Mouse (Mus musculus): ENCODE data around the gene Zcchc24.

The Zcchc24 gene

DNA sequence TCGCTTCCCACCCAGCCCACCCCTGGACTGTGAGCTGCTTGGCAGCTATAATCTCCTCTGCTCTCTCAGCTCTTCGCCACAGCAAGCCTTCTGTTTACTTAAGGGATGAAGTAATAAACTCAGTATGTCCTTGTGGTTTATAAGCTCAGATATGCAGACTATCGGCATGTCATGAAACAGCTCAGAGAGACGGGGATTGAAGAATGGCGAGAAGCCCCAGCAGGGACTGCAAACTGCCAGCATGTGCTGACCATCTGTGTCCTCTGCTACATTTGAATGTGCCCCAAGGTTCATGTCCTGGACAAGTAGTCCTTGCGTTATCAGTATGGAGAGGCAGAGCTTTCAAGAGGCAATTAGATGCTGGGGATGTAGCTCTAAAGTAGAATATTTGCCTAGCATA, 7.5 kb upstream of the Zcchc24 start:
- DNase-seq (ENCODE audit: low read depth): no peak

DNA sequence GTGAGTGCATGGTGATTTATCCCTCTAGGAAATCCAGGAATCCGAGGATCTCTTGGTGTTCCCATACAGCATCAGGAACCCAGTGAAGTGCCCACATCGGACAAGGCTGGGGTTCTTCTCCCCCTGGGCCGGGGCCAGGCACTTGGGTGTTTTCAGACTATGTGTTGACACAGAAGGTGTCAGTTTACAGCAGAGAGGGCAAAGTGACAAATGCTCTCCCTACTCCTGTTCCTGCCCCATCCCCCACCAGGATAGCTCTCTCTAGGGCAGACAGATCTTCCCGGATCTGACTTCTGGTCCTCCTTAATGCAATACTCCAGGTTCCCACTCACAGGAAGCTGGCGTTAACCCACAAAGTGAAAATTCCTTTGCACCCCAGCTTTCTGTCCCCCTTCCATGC, 5.3 kb upstream of the Zcchc24 start:
- DNase-seq (ENCODE audit: low read depth): no peak

DNA sequence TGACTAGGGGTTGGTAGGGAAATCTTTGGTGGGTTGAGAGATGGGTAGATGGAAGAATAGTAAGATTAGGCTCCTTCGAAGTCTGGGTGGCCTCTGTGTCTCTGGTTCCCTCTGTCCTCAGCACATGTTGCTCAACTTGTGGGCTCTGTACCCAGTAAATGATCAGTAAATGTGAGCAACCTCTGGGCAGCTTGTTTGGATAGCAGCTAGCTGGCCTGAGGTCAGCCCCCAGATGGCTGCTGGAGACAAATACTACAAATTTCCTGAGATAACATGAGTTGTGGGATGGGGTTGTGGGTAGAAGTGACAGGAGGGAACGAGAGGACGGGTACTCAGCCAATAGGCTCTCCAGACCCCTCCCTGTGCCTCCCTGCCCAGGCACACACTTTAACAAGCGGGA, 4.2 kb upstream of the Zcchc24 start:
- DNase-seq (ENCODE audit: low read depth): no peak

DNA sequence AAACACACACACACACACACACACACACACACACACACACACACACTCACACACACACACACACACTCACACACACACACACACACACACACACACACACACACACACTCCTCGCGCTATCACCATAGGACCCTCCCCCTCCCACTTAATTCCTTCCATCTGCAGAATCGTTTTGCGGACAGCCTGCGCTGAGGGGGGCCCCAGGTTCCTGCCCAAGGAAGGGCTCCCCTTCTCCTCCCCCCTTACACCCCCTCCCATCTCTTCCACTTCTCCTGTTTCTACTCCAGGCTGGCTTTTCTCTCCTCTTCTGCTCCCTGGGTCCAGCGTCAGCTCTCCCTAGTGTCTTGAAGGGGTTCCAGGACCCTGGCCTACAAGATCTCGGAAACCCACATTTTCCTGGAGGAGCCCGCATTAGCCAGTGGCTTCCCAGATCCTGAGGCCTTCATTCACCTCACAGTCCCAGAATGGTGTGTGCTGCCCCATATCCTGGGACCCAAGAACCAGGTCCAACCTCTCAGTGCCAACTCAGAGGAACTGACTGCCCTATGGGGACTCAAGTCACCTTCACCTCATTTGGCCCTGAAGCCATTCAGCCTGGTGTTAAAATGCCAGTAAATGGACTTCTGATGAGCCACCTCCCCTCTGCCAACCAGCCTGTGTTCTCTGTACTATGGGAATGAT, 927 bp upstream of the Zcchc24 start:
- DNase-seq (ENCODE audit: low read depth): no peak

DNA sequence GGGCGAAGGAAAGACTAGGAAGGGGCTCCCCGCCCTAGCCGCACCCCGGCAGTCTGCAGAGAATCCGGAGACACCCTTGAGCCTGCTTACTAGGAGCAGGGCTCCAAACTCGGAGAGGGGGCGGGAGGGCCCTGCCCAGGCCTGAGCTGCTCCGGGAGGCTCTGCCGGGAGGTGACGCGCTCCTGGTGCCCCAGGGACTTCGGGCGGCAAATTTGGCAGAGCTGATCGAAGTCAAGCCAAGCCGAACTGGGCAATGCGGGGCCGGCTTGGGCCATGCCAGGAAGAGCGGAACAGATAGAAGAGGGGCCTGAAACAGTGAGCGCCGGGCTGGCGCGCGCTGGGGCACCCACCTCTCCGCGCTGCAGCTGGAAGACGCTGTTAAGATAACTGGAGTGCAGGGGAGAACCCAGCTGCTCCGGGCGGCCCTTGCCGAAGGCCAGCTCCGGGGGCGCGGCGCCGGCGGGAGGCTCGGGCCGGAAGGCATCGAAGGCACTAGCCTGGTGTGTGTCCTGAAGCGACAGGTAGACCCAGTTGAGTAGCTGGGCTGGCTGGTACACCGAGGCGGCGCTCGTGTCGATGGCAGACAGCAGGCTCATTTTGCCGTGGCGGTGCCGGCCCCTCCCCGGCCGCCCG, 462 bp downstream of the Zcchc24 start:
- no peak for DNase-seq (ENCODE audit: low read depth)

DNA sequence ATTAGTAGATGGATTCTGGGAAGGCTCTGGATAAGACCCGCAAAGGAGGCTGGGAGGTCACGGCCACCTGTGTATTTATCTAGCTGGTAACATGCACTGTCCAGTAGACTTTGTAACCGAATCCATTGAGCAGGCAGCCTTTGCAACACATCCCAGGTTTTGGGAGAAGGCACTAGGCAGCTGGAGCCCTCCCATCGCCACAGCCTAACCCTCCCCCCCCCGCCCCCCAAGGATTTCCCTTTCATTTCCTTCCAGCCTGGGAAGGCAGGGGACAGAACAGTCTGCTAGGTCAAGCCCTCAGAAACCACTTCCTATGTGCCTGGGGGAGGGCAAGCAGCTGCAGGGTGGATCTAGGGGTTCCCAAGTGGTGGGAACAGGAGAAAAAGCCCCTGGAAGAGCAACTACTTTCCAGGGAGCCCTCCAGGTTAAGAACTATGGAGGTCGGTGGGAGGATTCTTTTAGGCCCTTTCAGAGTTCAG, 1.1 kb downstream of the Zcchc24 start:
- DNase-seq (ENCODE audit: low read depth): no peak

DNA sequence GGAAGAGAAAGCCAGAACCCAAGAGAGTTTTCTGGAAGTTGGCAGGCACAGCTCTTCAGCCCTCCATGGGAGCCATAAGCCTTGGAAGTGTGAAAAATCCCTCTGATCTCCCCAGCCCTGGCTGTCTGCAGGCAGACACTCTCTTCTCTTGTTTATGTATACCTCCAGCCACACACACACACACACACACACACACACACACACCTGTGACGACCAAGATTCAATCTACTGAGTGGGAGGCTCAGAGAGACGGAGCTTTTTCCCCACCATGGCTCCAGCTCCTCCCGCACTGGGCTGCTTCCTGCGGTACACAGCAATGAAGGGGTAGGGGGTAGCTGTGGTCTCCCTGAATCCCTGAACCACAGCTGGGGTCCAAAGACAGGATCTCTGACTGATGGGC, 2.4 kb downstream of the Zcchc24 start:
- DNase-seq (ENCODE audit: low read depth): no peak

DNA sequence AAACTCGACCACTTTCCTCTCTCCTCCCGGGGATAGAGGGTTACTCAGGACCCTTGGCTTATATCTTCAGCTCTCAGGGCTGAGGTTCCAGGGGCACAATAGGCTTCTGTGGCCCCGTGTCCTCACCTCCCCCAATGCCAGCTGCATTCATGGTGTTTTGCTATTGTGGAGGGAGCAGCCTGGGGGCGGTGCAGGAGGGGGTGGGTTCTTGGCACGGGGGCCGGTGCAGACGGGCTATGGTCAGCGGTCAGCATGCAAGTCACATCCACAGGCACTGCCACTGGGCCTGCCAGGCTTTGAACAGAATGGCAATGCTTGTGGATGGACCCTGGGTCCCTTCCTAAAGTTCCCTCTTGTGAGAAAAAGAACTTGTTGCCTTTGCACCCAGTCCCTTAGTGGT, 2.9 kb downstream of the Zcchc24 start:
- DNase-seq (ENCODE audit: low read depth): no peak

DNA sequence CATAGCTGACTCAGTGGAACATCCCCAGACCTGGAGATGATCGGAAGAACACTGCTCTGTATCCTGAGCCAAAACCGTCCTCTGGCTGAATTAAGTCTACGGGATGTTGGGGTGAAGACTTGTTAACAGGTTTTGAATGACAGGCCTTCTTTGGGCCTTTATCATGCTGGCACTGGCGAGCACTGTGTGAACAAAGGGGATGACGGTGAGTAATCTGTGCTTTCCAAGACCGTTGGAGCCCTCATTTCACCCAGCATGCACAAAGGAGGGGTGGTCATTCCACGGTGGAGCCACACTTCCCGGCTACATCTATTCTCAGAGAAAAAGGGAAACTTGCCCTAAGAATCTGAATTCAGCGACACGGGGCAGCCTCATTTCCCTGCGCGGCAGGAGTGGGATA, 3.7 kb downstream of the Zcchc24 start:
- no peak for DNase-seq (ENCODE audit: low read depth)

DNA sequence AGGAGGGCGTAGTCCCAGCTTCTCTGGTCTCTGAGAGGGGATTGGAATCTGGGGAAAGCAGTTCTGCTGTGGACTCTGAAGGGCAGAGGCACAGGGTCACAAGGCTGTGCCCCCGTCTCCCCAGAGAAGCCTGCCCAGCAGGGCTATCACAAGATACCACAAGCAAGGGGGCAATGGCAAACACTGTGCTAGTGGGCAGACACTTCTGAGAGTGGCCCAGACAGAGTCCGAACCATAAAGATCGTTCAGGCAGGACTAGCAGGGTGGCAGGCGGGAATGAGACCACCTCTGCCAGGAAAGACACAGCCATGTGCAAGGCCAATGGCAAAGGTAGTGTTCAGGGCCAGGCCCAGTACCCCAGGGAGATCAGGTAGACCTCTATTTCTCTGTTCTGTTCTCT, 7.7 kb downstream of the Zcchc24 start:
- no peak for DNase-seq (ENCODE audit: low read depth)

DNA sequence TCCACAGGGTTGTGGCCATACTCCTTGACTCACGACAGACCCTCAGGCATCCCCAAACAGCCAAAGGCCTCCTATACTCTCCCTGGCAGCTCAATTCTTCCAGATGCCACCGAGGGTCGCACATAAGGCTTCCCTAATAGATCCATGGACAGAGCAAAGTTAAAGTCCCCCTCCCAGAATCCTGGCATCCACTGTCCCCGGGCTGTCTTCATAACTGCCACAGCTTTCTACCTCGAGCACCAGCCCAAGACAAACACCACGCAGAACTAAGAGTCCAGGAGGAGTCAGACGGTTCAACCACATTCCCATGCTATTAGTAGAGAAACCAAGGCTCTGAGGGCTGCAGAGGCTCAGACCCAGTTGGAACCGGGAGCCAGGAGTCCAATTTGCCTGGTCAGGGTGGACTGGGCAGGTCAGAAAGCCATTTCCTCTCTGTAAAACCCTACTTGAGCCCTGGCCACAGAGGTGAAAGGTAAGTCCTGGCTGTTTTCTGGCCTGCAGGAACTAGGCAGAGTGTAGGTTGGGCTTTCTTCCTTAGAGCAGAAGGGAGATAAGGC, 8.8 kb downstream of the Zcchc24 start:
- no peak for DNase-seq (ENCODE audit: low read depth)

DNA sequence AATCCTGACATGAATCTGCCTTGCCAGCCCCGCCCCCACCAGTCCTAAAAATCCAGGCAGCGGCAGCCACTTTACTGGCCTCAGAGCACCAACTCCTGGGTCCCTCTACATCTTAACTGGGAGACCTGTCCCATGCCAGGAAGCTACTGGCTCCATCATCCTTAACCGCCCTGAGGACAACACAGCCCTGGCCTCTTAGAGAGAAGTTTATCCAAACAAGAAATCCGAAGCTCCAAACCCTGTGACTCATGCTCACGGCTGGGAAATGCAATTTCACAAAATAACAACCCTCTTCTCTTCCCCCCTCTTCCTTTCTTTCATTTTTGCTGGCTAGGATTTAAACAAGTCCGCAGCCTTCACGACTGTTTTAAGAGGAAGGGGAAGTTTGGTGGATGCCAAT, 9.3 kb downstream of the Zcchc24 start:
- no peak for DNase-seq (ENCODE audit: low read depth)

DNA sequence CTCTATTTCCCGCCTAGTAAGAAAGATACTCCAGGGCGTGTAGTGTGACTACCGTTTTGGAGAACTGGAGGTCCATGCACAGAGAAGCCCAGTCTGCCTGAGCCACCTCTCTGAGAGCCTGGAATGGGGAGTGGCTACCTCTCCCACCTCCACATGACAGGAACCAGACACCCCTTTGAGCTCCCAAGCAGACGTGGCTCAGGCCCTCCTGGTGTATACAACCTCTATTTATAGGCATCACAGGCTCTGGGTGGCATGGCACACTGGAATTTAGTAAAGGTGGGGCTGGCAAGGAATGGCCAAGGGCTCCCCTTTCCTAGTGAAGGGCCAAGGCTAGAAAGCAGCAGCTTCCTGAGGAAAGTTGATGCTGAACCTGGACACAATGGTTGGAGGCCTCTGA, 10.9 kb downstream of the Zcchc24 start:
- DNase-seq (ENCODE audit: low read depth): no peak

DNA sequence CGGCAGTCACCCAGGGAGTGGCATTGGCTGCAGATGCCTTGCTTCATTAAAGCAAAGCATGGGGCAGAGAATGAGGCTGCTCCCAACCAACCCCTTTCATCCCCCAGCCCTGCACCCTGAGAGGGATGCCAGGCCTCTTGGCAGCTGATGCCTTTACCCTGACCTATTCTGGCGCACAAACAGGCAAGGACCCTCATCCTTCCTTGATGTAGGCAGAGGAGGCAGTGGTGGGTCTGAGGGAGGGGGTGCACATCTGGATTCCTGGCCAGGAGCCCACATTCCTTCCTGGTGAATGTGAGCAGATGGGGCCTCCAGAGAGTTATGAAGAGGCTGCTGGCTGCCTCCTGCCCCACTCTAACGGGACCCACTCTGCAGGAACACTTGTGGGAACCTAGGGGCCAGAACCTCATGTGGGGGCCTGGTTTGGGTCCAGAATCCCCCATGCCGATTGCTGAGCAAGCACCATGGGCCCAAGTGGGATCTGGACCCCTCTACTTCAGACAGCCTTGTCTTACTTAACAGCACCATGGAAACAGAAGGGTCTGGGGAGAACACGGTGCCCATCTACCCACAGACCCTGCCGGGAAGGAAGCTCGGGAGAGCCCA, 12.4 kb downstream of the Zcchc24 start:
- no peak for DNase-seq (ENCODE audit: low read depth)

DNA sequence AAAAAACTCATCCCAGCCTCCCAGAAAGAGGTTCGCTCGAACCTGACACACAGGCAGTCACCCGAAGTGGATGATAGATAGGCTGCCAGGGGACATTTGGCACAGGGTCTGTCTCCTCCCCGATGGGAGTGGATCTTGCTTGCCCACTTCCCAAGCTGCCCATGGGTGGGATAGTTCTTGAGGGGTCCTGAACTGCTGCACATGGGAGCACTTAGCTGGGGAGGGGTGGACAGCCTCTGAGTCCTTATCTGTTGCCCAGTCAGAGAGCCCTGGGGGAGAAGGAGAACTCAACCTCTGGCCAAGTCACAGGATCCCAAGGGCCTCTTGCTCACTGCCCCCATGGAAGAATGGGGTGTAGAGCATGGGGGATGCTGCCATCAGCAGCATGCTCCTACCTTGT, 13.3 kb downstream of the Zcchc24 start:
- no peak for DNase-seq (ENCODE audit: low read depth)

DNA sequence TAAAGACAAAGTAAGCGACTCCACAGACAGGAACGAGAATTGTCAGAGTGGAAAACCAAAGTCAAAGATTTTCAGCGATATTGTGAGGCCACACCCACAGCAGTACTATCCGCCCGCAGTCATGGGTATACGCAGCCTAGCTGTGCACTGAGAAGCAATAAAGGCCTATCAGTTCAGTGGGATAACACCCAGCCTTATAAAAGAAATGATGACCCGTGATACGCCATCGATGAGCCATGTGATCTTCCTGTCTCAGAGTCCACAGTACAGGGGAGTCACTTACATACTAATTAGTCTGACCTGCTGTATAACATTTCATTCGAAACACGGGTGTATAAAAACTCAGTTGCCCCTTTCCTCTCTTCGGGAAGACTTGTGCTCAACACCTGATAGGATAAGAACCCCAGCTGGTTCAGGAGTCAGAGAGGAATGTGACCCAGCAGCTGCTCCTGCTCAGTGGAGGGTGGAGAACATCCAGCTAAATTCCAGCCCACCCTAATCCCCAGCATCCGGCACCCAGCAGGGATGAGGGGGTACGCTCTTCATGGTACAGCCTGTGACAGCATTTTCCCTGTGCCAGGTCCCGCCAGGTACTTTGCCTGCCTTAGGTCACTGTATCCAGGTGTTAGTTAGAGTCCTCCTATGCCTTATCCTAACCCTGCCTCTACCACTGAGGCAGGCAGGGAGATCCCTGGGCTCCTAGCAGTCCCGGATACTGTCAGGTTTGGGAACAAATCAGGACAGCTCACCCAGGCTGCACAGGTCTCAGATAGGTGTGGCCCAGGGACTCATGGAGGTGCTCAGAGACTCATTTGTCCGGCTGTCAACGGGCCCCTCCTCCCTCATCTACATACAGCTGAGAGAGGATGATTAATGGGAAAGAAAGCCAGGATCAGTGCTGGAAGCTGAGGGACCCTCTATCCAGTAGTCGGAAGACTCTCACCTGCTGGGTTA, 14.0 kb downstream of the Zcchc24 start:
- no peak for DNase-seq (ENCODE audit: low read depth)

DNA sequence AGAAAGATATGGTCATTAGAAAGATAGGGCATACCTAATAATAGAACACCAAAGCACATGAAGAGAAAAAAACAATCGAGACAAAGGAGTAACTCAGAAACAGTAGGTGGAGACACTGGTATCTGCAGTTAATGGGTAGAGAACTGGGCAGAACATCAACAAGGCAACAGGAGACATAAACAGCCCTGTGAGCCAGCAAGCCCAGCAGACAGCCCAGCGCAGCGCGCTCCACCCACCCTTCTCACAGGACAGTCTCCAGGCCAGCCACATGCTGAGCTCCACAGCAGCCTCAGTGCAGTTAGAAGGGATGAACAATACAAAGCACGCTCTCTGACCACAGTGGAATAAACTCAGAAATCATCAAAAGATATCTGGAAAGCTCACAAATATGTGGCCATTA, 15.8 kb downstream of the Zcchc24 start:
- DNase-seq (ENCODE audit: low read depth): no peak

DNA sequence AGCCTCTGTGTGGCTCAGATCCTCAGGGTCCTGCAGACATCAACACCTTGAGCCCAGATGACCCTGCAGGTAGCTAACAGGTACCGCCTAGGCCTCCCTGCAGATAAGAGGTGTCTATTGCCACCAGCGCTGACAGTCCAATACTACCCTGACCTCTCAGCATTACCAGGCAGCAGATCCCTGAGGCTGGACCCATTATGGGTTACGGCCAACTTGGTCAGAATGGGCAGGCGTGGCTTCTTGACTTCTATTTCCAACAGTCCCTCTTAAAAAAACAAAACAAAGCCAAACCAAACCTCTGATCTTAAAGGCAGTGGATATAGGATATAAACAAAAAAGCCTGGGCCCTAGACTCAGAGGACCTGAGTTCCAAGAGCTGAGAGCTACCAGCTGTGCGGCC, 17.8 kb downstream of the Zcchc24 start:
- no peak for DNase-seq (ENCODE audit: low read depth)

DNA sequence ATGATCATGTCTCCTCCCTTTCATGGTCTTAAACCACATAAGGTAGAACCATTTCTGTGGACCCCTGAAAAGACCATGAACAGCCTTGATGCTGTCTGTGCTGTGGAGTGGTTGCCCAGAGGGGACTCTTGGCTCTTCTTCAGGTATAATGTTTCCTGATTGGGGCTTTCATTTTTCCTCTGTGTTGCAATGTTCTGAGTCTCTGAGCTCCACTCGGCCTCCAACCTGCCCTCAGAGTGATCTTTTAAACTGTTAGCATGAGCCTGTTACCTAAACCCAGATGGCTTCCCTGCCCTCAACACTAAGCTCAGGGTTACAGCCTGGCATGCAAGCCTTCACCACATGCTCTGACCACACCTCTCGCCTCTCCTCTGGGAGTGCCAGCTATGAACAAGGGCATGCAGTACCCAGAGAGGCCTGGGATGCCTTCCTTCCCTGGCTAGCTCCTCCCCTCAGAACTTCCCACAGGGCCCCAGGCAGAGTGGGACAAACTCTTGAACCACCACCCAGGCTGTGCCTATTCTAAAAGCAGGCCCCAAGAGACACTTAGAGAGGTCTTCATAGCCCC, 18.3 kb downstream of the Zcchc24 start:
- DNase-seq (ENCODE audit: low read depth): no peak

DNA sequence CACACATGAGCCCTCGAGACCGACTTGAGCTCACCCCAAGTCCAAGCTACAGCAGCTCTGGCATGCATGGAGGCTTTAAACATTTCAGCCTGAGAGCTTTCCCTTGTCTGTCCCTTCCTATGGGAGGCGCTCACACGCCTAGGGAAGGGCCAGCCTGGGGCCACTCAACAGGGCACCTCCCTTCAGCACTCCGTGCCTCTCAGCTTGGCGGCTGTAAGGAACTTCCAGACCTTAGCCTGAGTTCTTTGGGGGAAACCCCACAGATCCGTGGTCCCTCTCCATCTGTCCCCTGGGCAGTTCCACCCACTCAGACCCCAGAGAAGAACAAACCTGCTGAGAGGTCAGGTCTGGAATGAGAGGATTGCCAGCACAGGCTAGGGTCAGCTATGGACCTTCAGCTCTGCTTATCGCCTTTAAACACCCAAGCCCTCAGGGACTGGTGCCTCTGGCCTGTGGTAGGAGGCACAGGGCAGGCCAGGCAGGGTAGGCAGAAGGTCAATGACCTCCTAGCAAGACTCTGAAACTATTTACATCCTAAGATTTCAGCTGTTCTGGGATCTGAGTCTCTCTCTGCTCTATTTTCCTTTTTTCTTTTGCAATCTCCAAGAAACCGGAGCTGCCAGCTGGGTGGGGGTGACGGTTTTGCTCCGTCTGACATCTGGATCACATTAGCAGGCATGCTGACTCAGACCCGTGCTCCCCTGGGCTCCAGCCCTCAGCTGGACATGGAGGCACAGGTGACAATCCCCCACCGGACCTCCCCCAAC, 19.5 kb downstream of the Zcchc24 start:
- no peak for DNase-seq (ENCODE audit: low read depth)
